Mouse (Mus musculus) adrenal gland, adult 18-20 months (tissue): Measurements from ENCODE around the gene Cbx8. TPM values are rescaled to one million over a fixed set of nuclear protein-coding genes. Genes with fewer than 3 reads are reported as not detected.

Experiments
- DNase-seq, 2 experiments: peaks; one replicate each; pipeline ENCODE4 v3.0.0; 2021 to 2022; ENCODE audit warnings: low spot score in 2 of 2
- total RNA-seq, 2 experiments: library from RNA; stranded (reverse); gene quantifications; 1 replicate in 1 of 2; 2 replicates in 1 of 2; pipeline ENCODE4 v1.2.3; 2021

Cbx8 gene
- total RNA-seq, 2 experiments from 2014 or later: 12.2 to 16.7 TPM

- DNase-seq: no peak
These were observed 11.3 kb upstream of the Cbx8 start for GRCm38 (mm10) chr11:119051927-119052660.

GRCm38 (mm10) chr11:119051426-119051825 lies 10.7 kb upstream of the Cbx8 start:
- DNase-seq: no peak

DNA sequence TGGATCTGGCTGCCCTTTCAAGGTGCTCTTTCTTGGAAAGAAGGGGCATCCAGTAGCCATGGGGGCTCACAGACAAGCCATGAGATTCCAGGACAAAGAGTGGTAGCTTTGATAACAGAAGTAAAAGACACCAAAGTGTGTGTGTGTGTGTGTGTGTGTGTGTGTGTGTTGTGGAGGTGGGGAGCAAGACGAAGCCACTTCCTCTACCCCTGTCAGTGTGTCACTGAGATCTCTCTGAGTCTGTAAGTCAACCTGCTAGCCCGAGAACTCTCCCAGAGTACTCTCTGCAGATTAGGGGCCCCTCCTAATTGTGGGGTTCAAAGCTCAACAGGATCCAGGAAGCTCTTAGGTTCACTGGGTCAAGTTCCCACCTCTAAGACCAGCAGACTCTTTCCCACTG lies 9.6 kb upstream of the Cbx8 start:
- no peak for DNase-seq

- no peak for DNase-seq
These were observed 7.4 kb upstream of the Cbx8 start for GRCm38 (mm10) chr11:119048133-119048510.

GRCm38 (mm10) chr11:119047261-119048132 lies 6.7 kb upstream of the Cbx8 start:
- no peak for DNase-seq

GRCm38 (mm10) chr11:119046601-119047245 lies 6.0 kb upstream of the Cbx8 start:
- peak in 1 of 2 experiments; percentile 52 for DNase-seq

DNA sequence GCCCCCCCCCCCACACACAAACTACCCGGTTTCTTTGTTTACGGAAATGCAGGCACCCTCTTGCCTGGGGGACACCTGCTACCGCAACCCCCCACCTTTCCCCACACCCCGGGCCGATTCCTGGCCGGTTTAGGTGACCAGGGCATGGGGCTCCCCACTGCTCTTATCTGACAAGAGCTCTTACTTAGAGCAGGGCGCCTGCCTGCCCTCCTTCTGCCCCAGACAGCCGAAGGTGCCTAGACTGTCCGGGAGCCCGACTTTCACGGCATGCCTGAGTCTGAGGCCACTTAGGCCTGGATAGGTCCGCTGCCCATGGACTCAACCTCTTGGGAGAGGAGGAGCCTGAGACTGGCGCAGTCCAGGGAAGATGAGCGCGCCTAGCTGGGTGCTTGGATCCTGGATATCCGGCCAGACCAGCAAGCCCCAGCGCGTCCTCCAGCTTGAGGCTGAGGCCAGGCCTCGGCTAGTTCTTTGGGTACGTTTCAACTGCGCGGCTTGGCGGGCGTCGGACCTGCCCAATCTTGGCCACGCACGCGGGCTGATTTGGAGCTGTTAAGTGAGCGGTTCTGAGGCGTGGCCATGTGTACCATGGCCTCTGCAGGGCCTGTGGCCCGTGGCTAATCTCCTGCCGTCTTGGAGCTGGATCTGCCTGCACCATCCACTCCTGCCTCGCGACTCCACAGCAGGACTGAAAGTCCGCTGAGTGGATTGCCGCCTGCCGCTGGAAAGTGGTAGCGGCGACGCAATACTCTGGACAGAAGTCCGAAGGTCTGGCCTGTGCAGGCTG lies 4.0 kb upstream of the Cbx8 start:
- no peak for DNase-seq

- no peak for DNase-seq
These were observed 3.2 kb upstream of the Cbx8 start for GRCm38 (mm10) chr11:119043761-119044550.

DNA sequence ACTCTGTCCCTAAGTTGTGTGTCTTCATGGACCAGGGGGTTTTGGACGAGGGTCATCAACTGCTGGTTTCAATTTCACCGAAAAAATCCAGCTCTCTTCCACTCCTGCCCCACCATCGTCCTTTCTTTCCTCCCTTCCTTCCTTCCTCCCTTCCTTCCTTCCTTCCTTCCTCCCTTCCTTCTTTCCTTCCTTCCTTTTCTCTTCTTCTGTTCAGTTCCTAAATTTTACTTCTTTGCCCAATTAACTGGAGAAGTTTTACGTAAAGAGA lies 2.4 kb upstream of the Cbx8 start:
- DNase-seq: no peak

GRCm38 (mm10) chr11:119042466-119043272 lies 1.9 kb upstream of the Cbx8 start:
- no peak for DNase-seq

- DNase-seq: no peak
These were observed 1.1 kb upstream of the Cbx8 start for GRCm38 (mm10) chr11:119041750-119042465.

GRCm38 (mm10) chr11:119041325-119041716 lies 552 bp upstream of the Cbx8 start:
- DNase-seq: no peak

- DNase-seq: no peak
These were observed 847 bp downstream of the Cbx8 start for GRCm38 (mm10) chr11:119039732-119040512.

DNA sequence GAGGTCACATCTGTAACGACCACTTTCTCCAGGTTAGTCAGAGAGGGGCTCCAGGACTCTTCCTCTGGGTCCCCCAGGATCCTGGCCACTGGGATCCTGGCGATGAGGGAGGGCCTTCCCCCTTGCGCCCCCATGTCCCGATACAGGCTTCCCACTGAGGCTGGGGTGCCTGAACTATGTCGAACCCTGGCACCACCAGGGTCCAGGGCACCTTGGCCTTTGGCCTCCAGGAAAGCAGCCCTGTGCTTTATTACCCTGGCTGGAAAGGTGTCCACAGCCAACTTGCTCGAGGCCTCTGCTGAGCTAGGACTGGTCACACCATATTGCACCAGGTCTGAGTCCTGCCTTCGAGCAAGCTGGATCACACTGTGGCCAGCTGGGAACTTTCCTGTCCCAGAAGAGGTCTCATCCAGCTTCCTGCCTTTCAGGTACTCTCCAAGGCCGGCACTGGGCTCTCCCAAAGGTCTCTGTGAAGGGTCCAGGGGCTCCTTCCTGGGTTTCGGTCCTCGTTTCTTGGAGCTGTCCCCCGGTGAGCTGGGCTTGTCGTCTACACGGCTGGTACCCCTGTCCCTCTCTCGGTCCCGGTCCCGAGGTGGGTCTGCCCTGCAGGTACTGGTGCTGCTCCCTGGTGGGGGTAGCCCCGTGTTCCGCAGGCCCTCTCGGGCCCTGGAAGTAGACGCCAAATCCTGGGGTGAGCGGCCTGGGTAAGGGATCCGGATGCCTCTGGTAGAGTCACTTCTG lies 1.9 kb downstream of the Cbx8 start:
- DNase-seq: no peak

DNA sequence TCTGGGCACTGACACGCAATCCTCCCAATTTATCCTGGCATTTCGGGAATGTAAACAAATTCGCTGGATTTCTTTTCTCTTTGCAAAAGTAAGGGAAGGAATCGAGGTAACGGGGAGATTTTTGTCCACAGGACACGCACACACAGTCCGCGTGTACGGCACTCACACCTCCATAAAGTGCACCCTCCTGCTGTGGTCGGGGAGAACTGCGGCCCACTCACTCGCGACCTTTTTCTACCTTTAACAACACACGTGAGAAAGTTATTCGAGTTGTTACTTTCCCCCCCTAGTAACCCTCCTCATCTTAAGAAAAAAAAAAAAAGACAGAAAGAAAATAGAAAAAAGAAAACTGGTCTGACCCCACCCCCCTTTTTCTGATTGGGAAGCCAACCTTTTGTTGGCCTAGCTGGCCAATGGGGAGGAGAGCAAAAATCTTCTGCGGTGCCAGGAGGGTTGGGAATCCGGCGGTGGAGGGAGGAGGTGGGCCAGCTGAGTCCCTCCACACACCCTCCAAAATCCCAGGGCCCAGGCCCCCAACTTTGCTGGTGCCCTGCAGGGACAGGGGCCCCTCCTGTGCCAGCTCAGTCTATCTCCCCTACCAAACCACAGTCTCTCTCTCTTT lies 2.9 kb downstream of the Cbx8 start:
- DNase-seq: no peak

DNA sequence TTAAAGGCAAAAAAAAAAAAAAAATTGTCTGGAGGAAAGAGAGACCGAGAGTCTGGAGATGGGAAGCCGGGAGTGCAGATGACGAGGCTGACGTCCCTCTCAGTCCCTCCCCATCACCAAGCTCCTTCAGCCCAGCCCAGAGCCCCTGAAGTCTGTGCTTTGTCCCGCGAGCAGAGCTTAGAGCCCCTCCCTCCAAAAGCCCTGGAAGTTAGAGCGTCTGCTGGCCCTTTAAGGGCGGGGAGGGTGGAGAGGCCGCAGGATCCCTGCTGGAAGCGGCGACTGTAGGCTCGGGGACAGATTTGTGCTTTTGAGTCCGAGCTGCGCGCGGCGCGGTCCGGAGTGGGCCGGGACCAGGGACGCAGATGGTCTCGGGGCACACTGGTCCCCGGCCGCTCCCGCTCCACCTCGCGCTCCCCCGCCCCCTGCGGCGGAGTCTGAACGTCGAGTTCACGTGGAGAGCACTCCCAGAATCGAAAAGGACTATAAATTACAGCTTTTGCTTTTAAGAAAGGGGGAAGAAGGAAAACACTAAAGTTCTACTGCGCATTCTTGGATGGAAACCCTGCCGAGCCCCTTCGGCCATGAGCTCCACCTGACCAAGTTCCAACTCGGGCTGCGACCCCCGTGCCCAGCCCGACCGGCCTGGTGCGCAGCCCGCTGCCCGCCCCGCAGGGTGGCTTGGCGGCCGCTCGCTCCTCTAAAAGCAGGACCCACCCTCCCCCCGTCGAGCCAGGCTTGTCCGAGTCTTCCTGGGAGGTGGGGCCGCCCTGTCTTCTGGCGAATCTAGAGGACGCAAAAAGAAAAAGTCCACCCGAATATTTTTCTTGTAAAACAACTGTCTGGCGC lies 3.6 kb downstream of the Cbx8 start:
- no peak for DNase-seq
